Mouse (Mus musculus) right cerebral cortex, postnatal 36 days (tissue): Measurements from ENCODE around the gene Zmynd11.

Experiments
- DNase-seq, 2 experiments: peaks; one replicate each; pipeline ENCODE4 v3.0.0; 2022; ENCODE audit warnings: low spot score in 2 of 2, mixed read lengths in 1 of 2

The Zmynd11 gene

GRCm38 (mm10) chr13:9713462-9714134 lies 51.5 kb downstream of the Zmynd11 start:
- no peak for DNase-seq

GRCm38 (mm10) chr13:9712971-9713370 lies 52.2 kb downstream of the Zmynd11 start:
- DNase-seq, result no peak

GRCm38 (mm10) chr13:9712409-9712808 lies 52.7 kb downstream of the Zmynd11 start:
- DNase-seq, result no peak

GRCm38 (mm10) chr13:9708433-9709240 lies 56.5 kb downstream of the Zmynd11 start:
- DNase-seq, result no peak

GRCm38 (mm10) chr13:9706720-9707119 lies 58.4 kb downstream of the Zmynd11 start:
- no peak for DNase-seq

GRCm38 (mm10) chr13:9702615-9703235 lies 62.4 kb downstream of the Zmynd11 start:
- no peak for DNase-seq

- no peak for DNase-seq
Observed at GRCm38 (mm10) chr13:9697340-9697739, 67.8 kb downstream of the Zmynd11 start.

GRCm38 (mm10) chr13:9695809-9696208 lies 69.3 kb downstream of the Zmynd11 start:
- DNase-seq, result no peak

- DNase-seq, result no peak
Observed at GRCm38 (mm10) chr13:9695403-9695802, 69.7 kb downstream of the Zmynd11 start.

GRCm38 (mm10) chr13:9694651-9695050 lies 70.5 kb downstream of the Zmynd11 start:
- DNase-seq, result no peak

GRCm38 (mm10) chr13:9692876-9693275 lies 72.3 kb downstream of the Zmynd11 start:
- DNase-seq, result no peak

GRCm38 (mm10) chr13:9689366-9689765 lies 75.8 kb downstream of the Zmynd11 start:
- no peak for DNase-seq

- DNase-seq, result no peak
Observed at GRCm38 (mm10) chr13:9686765-9687164, 78.4 kb downstream of the Zmynd11 start.

GRCm38 (mm10) chr13:9686261-9686660 lies 78.9 kb downstream of the Zmynd11 start:
- DNase-seq, result no peak

GRCm38 (mm10) chr13:9684153-9684923 lies 80.8 kb downstream of the Zmynd11 start:
- no peak for DNase-seq

- DNase-seq, result no peak
Observed at GRCm38 (mm10) chr13:9683280-9683679, 81.8 kb downstream of the Zmynd11 start.

GRCm38 (mm10) chr13:9681492-9681891 lies 83.6 kb downstream of the Zmynd11 start:
- no peak for DNase-seq

GRCm38 (mm10) chr13:9674126-9674525 lies 91.0 kb downstream of the Zmynd11 start:
- no peak for DNase-seq

GRCm38 (mm10) chr13:9669246-9669645 lies 95.9 kb downstream of the Zmynd11 start:
- DNase-seq, result no peak

- no peak for DNase-seq
Observed at GRCm38 (mm10) chr13:9667954-9668496, 97.1 kb downstream of the Zmynd11 start.

- no peak for DNase-seq
Observed at GRCm38 (mm10) chr13:9663593-9663992, 101.5 kb downstream of the Zmynd11 start.

- DNase-seq, result no peak
Observed at GRCm38 (mm10) chr13:9660711-9661110, 104.4 kb downstream of the Zmynd11 start.
